8 mouse cellular contexts compared by ENCODE assay signal in the genomic region with DNA sequence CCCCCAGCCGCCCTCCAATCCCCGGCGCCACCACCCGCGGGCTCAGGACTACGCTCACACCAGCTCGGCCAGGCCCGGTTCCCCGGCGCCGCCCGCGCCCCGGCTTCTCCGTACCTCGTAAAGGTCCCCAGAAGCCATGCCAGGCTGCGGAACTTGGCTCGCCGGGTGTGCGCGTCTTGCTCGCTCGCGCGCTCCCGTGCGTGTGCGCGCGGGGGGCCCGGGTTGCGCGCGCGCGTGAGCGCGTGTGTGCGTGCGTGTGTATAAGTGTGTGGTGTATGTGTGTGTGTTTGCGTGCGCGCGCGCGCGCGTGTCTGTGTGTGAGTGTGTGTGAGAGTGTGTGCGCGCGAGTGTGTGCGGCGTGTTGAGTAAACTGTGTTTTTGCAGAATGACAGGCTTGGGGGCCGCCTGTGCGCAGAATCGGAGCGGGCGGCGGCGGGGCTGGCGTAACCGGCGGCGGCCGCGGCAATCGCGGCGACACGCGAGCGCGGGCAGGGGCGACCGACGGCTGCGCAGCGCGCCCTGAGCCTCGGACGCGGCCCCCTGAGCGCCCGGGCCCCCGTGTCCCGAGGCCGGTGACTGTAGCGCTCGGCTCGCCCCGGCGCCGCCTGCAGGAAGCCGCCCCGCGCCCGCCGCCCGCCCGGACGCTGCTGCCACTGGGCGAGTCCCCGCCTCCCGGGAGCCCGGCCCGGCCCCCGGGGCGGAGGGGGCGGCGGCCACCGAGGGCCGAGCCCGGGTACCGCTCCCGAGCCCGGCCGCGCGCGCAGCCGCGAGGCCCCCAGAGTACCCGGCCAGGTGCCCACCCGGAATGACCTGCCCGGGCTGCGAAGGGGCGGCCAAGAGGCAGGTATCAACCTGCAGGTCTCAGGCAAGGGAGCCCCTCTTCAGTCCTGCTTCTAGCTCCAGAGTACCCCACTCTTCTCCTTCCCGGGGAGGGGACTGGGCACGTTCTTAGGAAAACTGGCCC. TPM values are rescaled to one million over a fixed set of nuclear protein-coding genes. Genes with fewer than 3 reads are reported as not detected.
DNase-seq lines count a peak whose midpoint lies in the region; TF ChIP-seq lines count a peak whose summit lies in the region.

Gene Cdyl2, minus strand, starts transcription at position 308 of the 964 bp plus-strand sequence.

- H3K79me2 ChIP-seq in macrophage (ENCODE audit: inconsistent target), result no peaks in the 10 kb centered on the region; the same call in 1 of the 2 replicates

- intact Hi-C loops in left cerebral cortex, adult 2 months (cut with DNase I), result loop anchor here (2.0 kb wide), 1 partner anchor 112 kb away; no protein-coding TSS in a partner anchor

- H3K4me3 ChIP-seq in left cerebral cortex, adult 2 months, result peak within 1 kb of the TSS; percentile 64
- H3K4me3 ChIP-seq in macrophage (ENCODE audit: inconsistent target), result peak within 1 kb of the TSS; percentile 36

- DNase-seq in ZHBTc4 (ENCODE audit: low read depth, low spot score), result peak; percentile 86
- DNase-seq in cerebellum, postnatal 4 days (ENCODE audit: low spot score in 2 of 2), result peak; percentile 52 to 69
- DNase-seq in gastrocnemius, postnatal 10 days, result peak; percentile 77
- peak; percentile 10 for DNase-seq in hindlimb bud, embryonic 11.5 days (ENCODE audit: extremely low spot score, low read depth, low spot score)
- peak; percentile 81 to 82 for DNase-seq in left cerebral cortex, adult 2 months (ENCODE audit: extremely low spot score in 1 of 2, low spot score in 2 of 2)
- peak; percentile 69 for DNase-seq in retina, postnatal 7 days (ENCODE audit: low read depth, low spot score)
- peak; percentile 78 for DNase-seq in urinary bladder, adult 2 months (ENCODE audit: low spot score)

- H3K36me3 ChIP-seq in macrophage (ENCODE audit: inconsistent target), result no peaks in the 10 kb centered on the region

- no peak for TF ChIP-seq CTCF in left cerebral cortex, adult 2 months (IDR thresholded peaks at IDR 0.05)

- under 1% methylated on average over 97 of the region's 129 CpGs for WGBS in macrophage (ENCODE audit: missing documents)

- peak within 1 kb of the TSS; percentile 85 for H3K27ac ChIP-seq in left cerebral cortex, adult 2 months
- H3K27ac ChIP-seq in macrophage, result no peak within 1 kb of the TSS

RNA-seq across cellular contexts. Expression of gene Cdyl2, which starts in this region (rescaled TPM):
- total RNA-seq in gastrocnemius, postnatal 10 days (2021), result 1 to 10 TPM; 5.5 to 6.5 TPM
- 10 to 100 TPM; 22.4 to 24.1 TPM for total RNA-seq in left cerebral cortex, adult 2 months (2021)
- total RNA-seq in macrophage (2018; cell fraction: chromatin; rRNA removed), result 10 to 100 TPM in 1 of 26 experiments, 1 to 10 TPM in 25; 1.6 to 15.3 (median 6.8) TPM
- 1 to 10 TPM; 3.9 to 6.4 (median 5.1) TPM for total RNA-seq in macrophage (2018; cell fraction: cytosol; rRNA removed)
- total RNA-seq in macrophage (2018; cell fraction: nucleus; rRNA removed), result 10 to 100 TPM in 1 of 26 experiments, 1 to 10 TPM in 25; 2.0 to 14.9 (median 6.4) TPM
- 1.4 to 4.3 TPM (median 2.3 TPM) in 3 replicates for polyA plus RNA-seq in macrophage (2018)
- 1.0 and 2.1 TPM in 2 replicates for polyA plus RNA-seq in urinary bladder, adult 2 months (2012; rRNA removed)

Comparison
In these comparisons a context has a peak if more than half of its experiments do, and no peak if none do; other contexts are left out.
1. DNase-seq: peak in every context shown above with its lines; median percentile 86 in ZHBTc4; 82 in left cerebral cortex, adult 2 months; 78 in urinary bladder, adult 2 months; 77 in gastrocnemius, postnatal 10 days; 69 in retina, postnatal 7 days; 60 in cerebellum, postnatal 4 days; 10 in hindlimb bud, embryonic 11.5 days.